Mouse (Mus musculus) CD4-positive, CD25-positive, alpha-beta regulatory T cell, adult 4 months (primary cell): Measurements from ENCODE around the gene Cd24a. TPM values are rescaled to one million over a fixed set of nuclear protein-coding genes. Genes with fewer than 3 reads are reported as not detected.
A peak's percentile ranks its signal among the peaks of the same experiment; 100 is the strongest.

Source experiments
- ATAC-seq: one replicate; pipeline ENCODE4 v1.8.0; 2017
- polyA plus RNA-seq, 2 experiments: library from polyadenylated mRNA; unstranded; fragments of 100-300 nt; shearing (Covaris generic); gene quantifications; one replicate each; pipeline ENCODE4 v1.2.1; 2017

Cd24a gene
- polyA plus RNA-seq: 1 to 10 TPM in 1 of 2 experiments, under 1 TPM in 1; 0.58 to 2.8 TPM

GRCm38 (mm10) chr10:43577997-43578331 lies at the start of gene Cd24a:
Gene Cd24a, plus strand, starts transcription at chr10:43578284.
- no peak for ATAC-seq

DNA sequence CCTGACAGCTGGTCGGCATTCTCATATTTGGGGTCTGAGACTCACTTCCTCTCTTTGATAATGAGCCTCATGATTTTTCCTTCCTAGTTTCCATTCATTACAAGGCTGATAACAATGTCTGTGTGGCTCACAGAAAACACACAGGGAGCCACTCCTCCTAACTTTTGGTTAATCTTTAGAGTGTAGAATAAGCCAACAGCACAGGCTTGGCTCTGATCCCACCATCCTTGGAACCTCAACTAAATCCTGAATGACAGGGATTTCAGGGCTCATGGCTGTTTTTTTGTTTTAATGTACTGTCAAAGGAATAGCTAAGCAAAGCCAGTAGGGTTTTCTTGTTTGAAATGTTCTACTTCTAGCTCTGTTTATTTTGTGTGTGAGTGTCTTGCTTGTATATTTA lies 43.7 kb upstream of the Cd24a start:
- ATAC-seq: no peak

- no peak for ATAC-seq
These were observed 40.4 kb upstream of the Cd24a start for GRCm38 (mm10) chr10:43537652-43538051.

GRCm38 (mm10) chr10:43538831-43539230 lies 39.3 kb upstream of the Cd24a start:
- no peak for ATAC-seq

- no peak for ATAC-seq
These were observed 38.3 kb upstream of the Cd24a start for GRCm38 (mm10) chr10:43539746-43540310.

DNA sequence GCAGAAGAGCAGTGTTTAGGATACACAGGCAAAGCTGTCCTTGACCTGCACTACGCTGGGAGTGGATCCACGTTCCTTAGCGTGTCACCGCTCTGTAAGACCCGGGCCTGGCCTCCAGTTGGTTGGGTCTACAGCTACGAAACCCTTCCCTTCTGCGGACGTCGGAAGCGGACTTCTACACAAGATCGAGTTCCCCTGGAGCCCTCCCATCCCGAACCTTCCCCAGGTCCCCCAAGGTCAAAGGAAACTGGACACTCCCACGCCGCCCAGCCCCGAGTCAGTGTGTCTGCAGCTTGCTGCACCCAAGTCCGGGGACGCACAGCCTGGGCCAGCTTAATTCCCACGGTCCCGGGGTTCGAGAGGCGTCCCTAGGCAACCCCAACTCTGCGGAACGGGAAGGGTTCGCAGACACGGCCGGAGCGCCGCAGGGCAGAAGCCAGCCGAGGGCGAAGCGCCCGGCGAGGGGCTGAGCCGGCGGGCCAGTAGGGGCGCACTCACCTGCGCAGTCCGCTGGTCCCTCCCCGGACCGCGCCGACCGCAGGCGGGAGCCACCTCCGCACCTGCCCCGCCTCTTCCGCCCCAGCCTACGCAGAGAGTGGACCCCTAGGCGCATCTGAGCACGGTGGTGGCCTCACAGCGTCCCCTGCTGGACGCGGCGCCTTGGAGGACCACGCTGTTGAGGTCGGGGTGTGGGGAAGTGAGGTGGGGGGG lies 37.5 kb upstream of the Cd24a start, which contains the start of gene 1700021F05Rik:
1700021F05Rik (minus strand) TSS at position 553 of the 711 bp plus-strand sequence.
- peak; percentile 93 for ATAC-seq

- ATAC-seq: no peak
These were observed 36.9 kb upstream of the Cd24a start for GRCm38 (mm10) chr10:43541153-43541544.

DNA sequence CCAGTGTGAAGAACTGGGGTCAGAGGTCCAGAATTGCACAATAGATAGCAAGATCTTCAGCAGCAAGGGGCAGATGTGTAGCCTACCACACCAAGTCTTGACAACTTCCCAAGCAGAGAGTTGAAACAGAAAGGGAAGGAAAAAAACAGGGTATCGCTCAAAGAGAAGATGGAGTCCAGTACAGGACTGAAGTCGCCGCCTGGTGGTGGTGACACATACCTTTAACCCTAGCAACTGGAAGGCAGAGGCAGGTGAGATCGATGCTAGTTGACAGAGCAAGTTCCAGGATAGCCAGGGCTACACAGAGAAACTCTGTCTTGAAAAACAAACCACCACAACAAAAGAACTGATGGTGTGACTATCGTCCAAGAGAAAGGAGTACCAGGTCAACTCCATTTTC lies 28.7 kb upstream of the Cd24a start:
- ATAC-seq: no peak

DNA sequence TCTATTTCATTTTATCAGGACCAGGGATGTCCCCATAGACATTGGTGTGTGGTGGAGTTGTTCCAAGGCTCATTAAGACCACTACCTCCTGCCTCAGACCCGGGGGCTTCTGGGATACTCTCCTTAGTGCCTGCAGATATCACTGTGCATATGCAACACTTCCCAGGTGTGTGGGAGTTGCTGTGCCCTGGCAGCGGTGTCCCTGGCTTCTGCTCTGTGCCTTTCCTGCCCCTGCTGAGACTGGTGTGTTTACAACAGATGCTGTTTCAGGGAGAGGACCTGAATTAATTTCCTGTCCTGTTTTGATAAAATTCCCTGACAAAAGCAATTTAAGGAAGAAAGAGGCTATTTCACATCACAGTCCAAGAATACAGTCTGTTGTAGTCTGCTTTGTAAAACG lies 27.2 kb upstream of the Cd24a start:
- no peak for ATAC-seq

GRCm38 (mm10) chr10:43551388-43551787 lies 26.7 kb upstream of the Cd24a start:
- ATAC-seq: no peak

- ATAC-seq: no peak
These were observed 20.4 kb upstream of the Cd24a start for GRCm38 (mm10) chr10:43557630-43558165.

GRCm38 (mm10) chr10:43559313-43559712 lies 18.8 kb upstream of the Cd24a start:
- no peak for ATAC-seq

GRCm38 (mm10) chr10:43560765-43561164 lies 17.3 kb upstream of the Cd24a start:
- no peak for ATAC-seq

DNA sequence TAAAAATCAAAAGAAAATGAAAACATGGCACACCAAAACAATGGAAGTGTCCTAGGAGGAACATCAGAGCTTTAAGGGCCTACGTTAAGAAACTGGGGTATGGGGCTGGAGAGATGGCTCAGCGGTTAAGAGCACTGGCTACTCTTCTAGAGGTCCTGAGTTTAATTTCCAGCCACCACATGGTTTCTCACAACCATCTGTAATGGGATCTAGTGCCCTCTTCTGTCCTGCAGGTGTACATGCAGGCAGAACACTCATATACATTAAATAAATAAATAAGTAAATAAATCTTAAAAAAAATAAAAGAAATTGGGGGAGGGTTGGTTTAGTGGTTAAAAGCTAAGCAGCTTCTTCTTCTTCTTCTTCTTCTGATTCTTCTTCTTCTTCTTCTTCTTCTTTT lies 16.8 kb upstream of the Cd24a start:
- ATAC-seq: no peak

GRCm38 (mm10) chr10:43574352-43574751 lies 3.7 kb upstream of the Cd24a start:
- ATAC-seq: no peak

DNA sequence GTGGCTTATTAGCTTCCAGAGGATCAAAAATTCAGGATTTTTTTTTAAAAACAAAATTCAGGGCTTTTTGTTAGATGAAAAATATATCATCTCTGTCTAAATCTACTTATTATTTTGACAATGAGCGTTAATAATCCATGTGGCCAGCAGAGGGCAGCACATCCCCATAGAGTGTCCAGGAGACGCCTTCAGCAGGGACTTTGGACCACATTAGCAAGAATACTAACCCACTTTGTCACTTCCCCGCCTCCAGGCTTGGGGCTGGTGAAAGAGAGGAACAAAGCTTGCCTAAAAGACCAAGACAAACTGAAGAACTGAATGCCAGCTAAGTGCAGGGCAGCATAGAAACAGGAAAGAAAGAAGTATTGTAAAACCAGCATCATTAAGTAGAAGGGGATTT lies 3.1 kb upstream of the Cd24a start:
- peak; percentile 68 for ATAC-seq

DNA sequence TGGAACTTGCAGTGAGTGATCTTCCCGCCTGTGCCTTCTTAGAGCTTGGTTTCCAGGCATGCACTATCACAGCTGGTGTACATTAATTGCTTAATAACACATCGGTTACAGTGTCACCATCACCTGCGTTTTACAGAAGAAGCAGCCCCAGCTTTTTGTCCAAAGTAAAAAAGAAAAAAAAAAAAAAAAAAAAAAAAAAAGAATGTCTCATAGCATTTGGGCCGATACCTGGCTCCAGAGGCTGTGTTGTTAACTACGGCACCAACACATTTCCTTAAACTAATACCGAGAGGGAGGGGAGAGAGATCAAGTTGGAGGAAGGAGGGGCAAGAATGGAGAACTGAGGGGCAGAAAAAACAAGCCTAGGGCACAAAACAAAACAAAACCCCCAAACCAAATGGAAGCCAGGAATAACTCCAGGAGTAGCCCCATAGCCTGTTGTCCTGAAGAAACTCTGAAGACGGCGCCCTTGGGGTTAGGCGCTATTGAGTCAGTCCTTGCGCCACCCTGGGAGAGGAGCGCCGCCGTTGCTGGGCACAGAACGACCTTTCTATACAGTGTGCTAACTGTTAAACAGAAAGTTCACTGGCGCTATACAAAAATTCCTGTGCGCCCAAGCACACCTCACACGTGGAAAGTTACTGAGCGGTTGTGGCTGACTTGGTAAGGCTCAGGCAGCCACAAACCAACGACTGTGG lies 636 bp upstream of the Cd24a start:
- no peak for ATAC-seq

GRCm38 (mm10) chr10:43578366-43578753 lies 276 bp downstream of the Cd24a start:
- peak; percentile 4 for ATAC-seq

DNA sequence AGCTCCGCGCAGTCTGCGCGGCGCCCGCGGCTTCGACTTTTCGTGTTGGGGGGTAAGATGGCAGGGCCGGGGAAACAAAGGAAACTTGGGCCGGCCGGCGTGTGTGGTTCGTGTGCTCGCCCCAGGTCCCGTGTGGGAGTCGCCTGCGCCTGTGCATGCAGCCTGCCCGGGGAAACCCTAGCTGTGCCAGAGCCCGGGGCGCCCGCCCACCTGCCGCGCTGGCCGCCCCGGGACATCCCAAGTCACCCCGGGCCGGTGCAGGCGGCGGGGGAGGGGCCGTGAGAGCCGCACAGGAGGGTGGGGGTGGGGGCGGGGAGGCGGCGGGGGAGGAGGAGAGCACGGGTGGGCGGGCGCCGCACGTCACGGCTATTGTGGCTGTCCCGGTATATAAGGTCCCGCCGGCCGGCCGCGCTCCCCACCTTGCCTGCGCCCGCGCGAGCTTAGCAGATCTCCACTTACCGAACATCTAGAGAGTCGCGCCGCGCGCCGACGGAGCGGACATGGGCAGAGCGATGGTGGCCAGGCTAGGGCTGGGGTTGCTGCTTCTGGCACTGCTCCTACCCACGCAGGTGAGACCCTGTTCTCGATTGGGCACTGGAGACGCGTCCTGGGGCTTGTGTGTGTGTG lies 783 bp downstream of the Cd24a start:
- peak; percentile 21 for ATAC-seq

DNA sequence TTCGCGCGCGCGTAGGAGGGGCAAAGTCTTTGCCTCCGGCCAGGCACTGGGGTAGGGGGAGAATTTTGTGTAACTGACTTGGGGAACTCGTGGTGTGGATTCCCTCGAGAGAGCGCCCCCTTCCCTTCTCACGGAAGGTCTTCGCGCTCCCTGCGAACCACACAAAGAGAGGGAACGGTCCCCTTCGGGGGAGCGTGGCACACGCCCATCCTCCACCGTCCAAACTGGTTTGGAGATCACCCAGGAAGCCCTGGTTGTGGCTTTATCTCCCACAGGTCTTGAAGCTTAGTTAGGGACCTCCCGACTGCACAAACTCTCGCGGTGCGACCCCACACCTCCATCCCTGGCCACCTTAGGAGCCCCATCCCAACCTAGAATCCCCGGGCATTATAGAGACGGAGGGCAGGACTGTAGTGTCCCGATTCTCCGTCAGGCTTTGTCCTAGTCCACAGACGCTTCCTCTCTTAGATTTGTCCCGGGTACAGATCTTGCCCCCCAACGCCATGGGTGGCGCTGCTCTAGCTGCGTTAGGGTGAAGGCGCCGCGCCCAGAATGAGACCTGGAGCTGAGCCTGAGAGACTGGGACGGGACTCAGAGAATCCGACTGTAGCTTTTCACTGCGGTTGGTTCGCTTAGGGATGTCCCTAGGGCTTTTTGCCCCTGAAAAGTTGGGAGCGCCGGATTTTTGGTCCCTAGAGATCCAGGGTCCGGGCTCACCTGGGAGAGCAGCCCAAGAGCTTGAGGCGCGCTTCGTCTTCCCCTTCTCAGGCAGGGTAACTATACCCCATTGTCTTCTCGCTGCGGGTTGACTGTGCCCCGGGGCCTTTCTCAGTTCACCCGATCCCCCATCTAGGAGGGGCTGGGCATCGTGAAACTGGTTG lies 1.5 kb downstream of the Cd24a start:
- ATAC-seq: no peak

GRCm38 (mm10) chr10:43580649-43581078 lies 2.6 kb downstream of the Cd24a start:
- no peak for ATAC-seq

- ATAC-seq: no peak
These were observed 3.2 kb downstream of the Cd24a start for GRCm38 (mm10) chr10:43581260-43581659.
